Mouse (Mus musculus) heart, embryonic 14.5 days (tissue): ENCODE results near the gene Cdt1. TPM values are rescaled to one million over a fixed set of nuclear protein-coding genes. Genes with fewer than 3 reads are reported as not detected.

ENCODE experiments used
- ATAC-seq: fragments of 200-750 bp; cut with Nextera tagmentation; 2 replicates; pipeline ENCODE4 v1.8.0; 2017; ENCODE audit warnings: low read depth, moderate TSS enrichment; ENCODE audit not compliant: insufficient number of reproducible peaks, insufficient read depth, low FRiP score
- H3K27ac ChIP-seq, 2 experiments: fragments of 200-500 bp in 1 of 2; fragments of 300-500 bp in 1 of 2; sonication (generic) in 1 of 2; replicated peaks in 1 of 2; 2 replicates each; pipeline ENCODE4 v1.5.1; 2012 to 2014; ENCODE audit warnings: low read depth in 2 of 2, low read length in 2 of 2, control low read depth in 1 of 2, mild to moderate bottlenecking in 1 of 2, mixed read lengths in 1 of 2; ENCODE audit not compliant: control insufficient read depth in 1 of 2, insufficient read depth in 1 of 2
- H3K27me3 ChIP-seq: fragments of 300-500 bp; sonication (generic); 2 replicates; pipeline ENCODE4 v1.6.1; 2014; ENCODE audit warnings: mild to moderate bottlenecking, low read length, control low read depth; ENCODE audit not compliant: control insufficient read depth, insufficient read depth
- H3K36me3 ChIP-seq: fragments of 300-500 bp; sonication (generic); 2 replicates; pipeline ENCODE4 v1.6.1; 2014; ENCODE audit warnings: mild to moderate bottlenecking, control low read depth, low read length, mixed read lengths; ENCODE audit not compliant: control insufficient read depth, insufficient read depth
- H3K4me1 ChIP-seq, 2 experiments: fragments of 200-500 bp in 1 of 2; fragments of 300-500 bp in 1 of 2; sonication (generic) in 1 of 2; 2 replicates each; pipeline ENCODE4 v1.6.1; 2012 to 2014; ENCODE audit warnings: low read length in 2 of 2, control low read depth in 1 of 2, mixed read lengths in 1 of 2; ENCODE audit not compliant: control insufficient read depth in 2 of 2, insufficient read depth in 2 of 2
- H3K4me2 ChIP-seq: fragments of 300-500 bp; sonication (generic); 2 replicates; pipeline ENCODE4 v1.6.1; 2014; ENCODE audit warnings: mild to moderate bottlenecking, low read length
- H3K4me3 ChIP-seq, 2 experiments: fragments of 200-500 bp in 1 of 2; fragments of 300-500 bp in 1 of 2; sonication (generic) in 1 of 2; 2 replicates each; pipeline ENCODE4 v1.5.1; 2012 to 2014; ENCODE audit warnings: low read length in 2 of 2, mild to moderate bottlenecking in 2 of 2, control low read depth in 1 of 2, low read depth in 1 of 2, moderate library complexity in 1 of 2; ENCODE audit not compliant: control insufficient read depth in 1 of 2, insufficient read depth in 1 of 2
- H3K9ac ChIP-seq: fragments of 300-500 bp; sonication (generic); 2 replicates; pipeline ENCODE4 v1.6.1; 2014; ENCODE audit warnings: mild to moderate bottlenecking, low read length
- H3K9me3 ChIP-seq: fragments of 300-500 bp; sonication (generic); 2 replicates; pipeline ENCODE4 v1.6.1; 2016; ENCODE audit warnings: low read length, control low read depth; ENCODE audit not compliant: control insufficient read depth
- WGBS: fragments of 180-500 bp; shearing (Covaris S2); extraction: QIAGEN DNeasy Blood & Tissue Kit; methylation state at CpG from one replicate; pipeline ENCODE4 v1.1.7; 2014; 5-methylcytosine and 5-hydroxymethylcytosine counted together
- polyA plus RNA-seq: library from polyadenylated mRNA; unstranded; fragments of >200 nt; fragmentation: Nextera tagmentation; extraction: Ambion mirVana; gene quantifications from 2 replicates; pipeline ENCODE4 v1.2.1, GENCODE M21; 2014

Gene Cdt1
- polyA plus RNA-seq, 1 experiment from 2014 or later = 23.2 TPM

DNA sequence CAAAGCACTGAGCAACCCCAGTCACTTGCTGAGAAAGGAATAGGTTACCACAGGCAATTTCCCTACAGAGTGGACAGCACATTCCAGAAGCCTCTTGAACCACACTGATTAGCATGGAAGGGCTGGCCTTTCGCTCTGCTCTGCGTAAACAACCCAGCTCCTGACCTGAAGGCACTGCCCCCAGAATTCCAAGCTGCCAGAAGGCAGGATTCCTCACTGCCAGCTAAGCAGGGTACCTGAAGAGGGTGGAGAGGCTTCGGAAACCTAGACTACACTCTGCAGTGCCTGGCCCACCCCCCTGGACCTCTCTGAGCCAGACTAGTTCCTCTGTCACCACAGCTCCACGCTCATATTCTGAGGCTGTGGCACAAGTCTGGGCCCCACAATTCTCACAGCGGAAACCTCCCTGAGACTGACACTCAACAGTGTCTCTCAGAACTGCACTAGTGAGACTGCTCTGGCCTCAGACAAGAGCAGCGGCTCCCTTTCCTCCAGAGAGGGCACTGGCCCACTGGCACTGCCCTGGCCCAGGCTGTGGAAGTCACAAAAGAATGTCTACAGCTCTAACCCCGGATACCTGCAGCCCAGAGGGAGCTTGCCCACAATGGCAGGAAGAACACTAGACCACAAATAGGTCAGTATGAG, 41.2 kb upstream of the Cdt1 start:
- H3K4me1 ChIP-seq = peaks cover 53 to 63% of the 10 kb centered on the region in 2 experiments
- H3K9ac ChIP-seq = peak overlapping the region; percentile 42
- H3K9me3 ChIP-seq = no peaks in the 10 kb centered on the region
- no peaks in the 10 kb centered on the region for H3K27me3 ChIP-seq
- H3K36me3 ChIP-seq = no peaks in the 10 kb centered on the region
- peak overlapping the region; percentile 11; the same call in 1 of the 2 replicates for H3K4me2 ChIP-seq
- WGBS = 19% methylated on average over 7 of the region's 7 CpGs
- H3K27ac ChIP-seq = peak overlapping the region; percentile 88 to 90
- peak; percentile 32; the same call in 1 of the 2 replicates for ATAC-seq
- no peak overlapping the region for H3K4me3 ChIP-seq

DNA sequence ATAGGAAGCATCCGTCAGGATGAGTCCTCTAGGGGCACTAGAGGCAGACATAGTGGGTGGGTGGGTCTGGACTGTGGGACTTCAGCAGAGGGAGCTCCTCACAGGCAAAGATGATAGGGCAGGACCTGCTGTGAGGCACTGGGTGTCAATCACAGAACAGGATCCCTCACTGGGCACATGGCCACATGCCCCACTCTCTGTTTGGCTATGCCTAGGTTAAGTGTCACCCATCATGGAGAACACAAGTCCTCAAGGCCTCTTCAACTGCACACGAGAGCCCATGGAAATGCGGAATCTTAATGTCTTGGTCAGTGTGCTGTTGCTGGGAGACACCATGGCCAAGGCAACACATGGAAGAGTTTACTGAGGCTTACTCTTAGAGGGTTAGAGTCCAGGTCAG, 39.9 kb upstream of the Cdt1 start:
- Histone ChIP-seq H3K27ac (peak overlapping the region in 1 of 2 experiments; percentile 19; a peak in 1 of 4 replicates), H3K4me3 (no peak overlapping the region), H3K4me2 (no peak overlapping the region), H3K9ac (no peak overlapping the region), H3K27me3 (no peaks in the 10 kb centered on the region), H3K36me3 (no peaks in the 10 kb centered on the region), H3K9me3 (no peaks in the 10 kb centered on the region), H3K4me1 (peaks cover 52 to 63% of the 10 kb centered on the region in 2 experiments)
- ATAC-seq = no peak
- WGBS = 91% methylated on average over 3 of the region's 3 CpGs

- 94% methylated on average over 4 of the region's 4 CpGs for WGBS
- no peaks in the 10 kb centered on the region for H3K36me3 ChIP-seq
- ATAC-seq = no peak
- no peak overlapping the region for H3K4me2 ChIP-seq
- H3K9ac ChIP-seq = no peak overlapping the region
- peaks cover 42 to 55% of the 10 kb centered on the region in 2 experiments for H3K4me1 ChIP-seq
- H3K4me3 ChIP-seq = no peak overlapping the region
- H3K9me3 ChIP-seq = no peaks in the 10 kb centered on the region
- no peaks in the 10 kb centered on the region for H3K27me3 ChIP-seq
- H3K27ac ChIP-seq = no peak overlapping the region
These were observed 38.7 kb upstream of the Cdt1 start for GRCm38 (mm10) chr8:122529159-122529558.

DNA sequence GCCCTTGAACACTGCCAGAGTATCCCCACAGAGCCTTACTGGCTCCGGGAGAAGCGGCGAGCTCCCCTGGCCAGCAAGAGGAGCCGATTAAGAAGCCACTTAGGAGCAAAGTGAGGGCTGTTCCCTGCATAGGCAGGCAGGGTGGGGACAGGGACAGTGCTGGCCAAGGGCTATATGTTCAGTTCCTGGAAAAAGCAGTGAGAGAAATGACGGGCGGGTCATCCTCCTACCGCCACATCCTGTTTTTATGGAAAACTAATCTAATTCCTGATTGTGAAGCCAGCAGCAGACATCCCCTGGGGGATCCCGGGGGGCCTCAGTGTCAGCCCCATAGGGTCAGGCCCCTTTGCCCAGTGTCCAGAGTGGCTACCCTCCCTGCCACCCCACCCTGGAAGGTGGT, 36.5 kb upstream of the Cdt1 start:
- no peak for ATAC-seq
- peak overlapping the region; percentile 22; the same call in 1 of the 2 replicates for H3K9ac ChIP-seq
- peak overlapping the region; percentile 65 to 73 for H3K27ac ChIP-seq
- WGBS = 54% methylated on average over 8 of the region's 8 CpGs
- no peak overlapping the region for H3K4me3 ChIP-seq
- H3K4me2 ChIP-seq = no peak overlapping the region; the same call in 1 of the 2 replicates
- H3K27me3 ChIP-seq = no peaks in the 10 kb centered on the region
- no peaks in the 10 kb centered on the region for H3K36me3 ChIP-seq
- no peaks in the 10 kb centered on the region for H3K9me3 ChIP-seq
- peaks cover 20 to 37% of the 10 kb centered on the region in 2 experiments for H3K4me1 ChIP-seq

- Histone ChIP-seq H3K4me1 (peaks cover 17 to 27% of the 10 kb centered on the region in 2 experiments), H3K27ac (peak overlapping the region; percentile 58 to 76), H3K36me3 (0 out of 2 replicates have a peak, but pooled peaks cover 2% of the 10 kb centered on the region), H3K4me2 (peak overlapping the region; percentile 38), H3K9ac (peak overlapping the region; percentile 45), H3K27me3 (no peaks in the 10 kb centered on the region), H3K9me3 (no peaks in the 10 kb centered on the region), H3K4me3 (no peak overlapping the region)
- WGBS = 8% methylated on average over 6 of the region's 6 CpGs
- ATAC-seq = peak; percentile 40; the same call in 1 of the 2 replicates
These were observed 30.8 kb upstream of the Cdt1 start for GRCm38 (mm10) chr8:122537033-122537432.

- 63% methylated on average over 2 of the region's 2 CpGs for WGBS
- ATAC-seq = no peak
- Histone ChIP-seq H3K9ac (no peak overlapping the region), H3K4me1 (peaks cover 15 to 27% of the 10 kb centered on the region in 2 experiments), H3K27me3 (no peaks in the 10 kb centered on the region), H3K27ac (peak overlapping the region; percentile 58 to 76; a peak in 3 of 4 replicates), H3K36me3 (0 out of 2 replicates have a peak, but pooled peaks cover 2% of the 10 kb centered on the region), H3K9me3 (no peaks in the 10 kb centered on the region), H3K4me2 (no peak overlapping the region), H3K4me3 (no peak overlapping the region)
These were observed 30.0 kb upstream of the Cdt1 start for GRCm38 (mm10) chr8:122537812-122538211.

GRCm38 (mm10) chr8:122538310-122539076, 29.3 kb upstream of the Cdt1 start:
- Histone ChIP-seq H3K27me3 (no peaks in the 10 kb centered on the region), H3K9me3 (no peaks in the 10 kb centered on the region), H3K9ac (no peak overlapping the region), H3K36me3 (0 out of 2 replicates have a peak, but pooled peaks cover 2% of the 10 kb centered on the region), H3K27ac (no peak overlapping the region), H3K4me2 (no peak overlapping the region), H3K4me3 (no peak overlapping the region), H3K4me1 (peaks cover 13 to 23% of the 10 kb centered on the region in 2 experiments)
- ATAC-seq = no peak
- 83% methylated on average over 9 of the region's 9 CpGs for WGBS
